Comparison of ENCODE assay signal across 9 mouse cellular contexts in the genomic region with DNA sequence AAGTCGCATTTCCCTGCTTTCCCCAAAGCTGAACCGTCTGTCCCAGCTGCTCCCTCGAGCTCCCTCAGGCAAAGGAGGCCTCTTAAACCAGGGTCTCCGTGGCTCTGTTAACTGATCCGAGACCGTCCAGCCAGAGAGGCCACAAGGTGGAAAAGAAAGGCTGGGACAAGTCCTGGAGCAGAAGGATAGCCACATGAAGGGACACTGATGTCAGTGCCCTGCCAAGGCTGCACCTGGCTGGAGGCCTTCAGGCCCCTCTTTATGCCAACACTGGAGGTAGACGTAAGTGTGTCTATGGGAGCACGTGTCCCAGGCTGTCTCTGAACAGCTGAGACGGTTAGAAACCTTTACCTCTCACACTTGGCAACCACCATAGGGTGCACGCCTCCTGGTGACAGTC. TPM values are rescaled to one million over a fixed set of nuclear protein-coding genes. Genes with fewer than 3 reads are reported as not detected.
DNase-seq lines count a peak whose midpoint lies in the region; ATAC-seq and TF ChIP-seq lines count a peak whose summit lies in the region.
"Had no signal": no experiment of that assay in that cellular context is flagged by ENCODE, and none has a peak within 500 bp of the region (broad histone marks: within the 10 kb centered on the region; RNA-seq: fewer than 3 reads in every experiment).

No protein-coding gene starts in this region.

- H3K27ac ChIP-seq in kidney, postnatal 0 days = peak overlapping the region; percentile 89
- H3K27ac ChIP-seq in intestine, postnatal 0 days (ENCODE audit: low read depth, low read length) = peak overlapping the region; percentile 76; the same call in 1 of the 2 replicates

- ATAC-seq in kidney, postnatal 0 days (replicated peaks; ENCODE audit: low FRiP score, low read depth) = no peak
- no peak for ATAC-seq in intestine, postnatal 0 days

- DNase-seq in cerebellum, adult 18-20 months = peak; percentile 62
- DNase-seq in cerebellum, adult 8-10 months = no peak
- no peak for DNase-seq in kidney, postnatal 0 days (ENCODE audit: low spot score)
- DNase-seq in kidney, adult 11 months = no peak
- DNase-seq in cerebellum, postnatal 14 days = peak; percentile 67 to 70
- no peak for DNase-seq in right cerebral cortex, postnatal 10 days (ENCODE audit: low spot score in 2 of 2)
- no peak for DNase-seq in embryo, embryonic 10.5 days (ENCODE audit: low spot score)
- DNase-seq: kidney, postnatal 4 days had no signal

- no peak overlapping the region for H3K9ac ChIP-seq in kidney, postnatal 0 days (ENCODE audit: low read depth, low read length)
- H3K9ac ChIP-seq in intestine, postnatal 0 days (ENCODE audit: low read depth, low read length) = no peak overlapping the region

- no peaks in the 10 kb centered on the region for H3K9me3 ChIP-seq in kidney, postnatal 0 days (replicated peaks; ENCODE audit: low read length)
- H3K9me3 ChIP-seq in intestine, postnatal 0 days (ENCODE audit: control insufficient read depth) = no peaks in the 10 kb centered on the region

- H3K36me3 ChIP-seq in kidney, postnatal 0 days (ENCODE audit: insufficient read depth, low read length) = no peaks in the 10 kb centered on the region
- H3K36me3 ChIP-seq in intestine, postnatal 0 days (ENCODE audit: control insufficient read depth, insufficient read depth) = peaks cover 22% of the 10 kb centered on the region; the same call in 1 of the 2 replicates

- H3K4me2 ChIP-seq in kidney, postnatal 0 days (ENCODE audit: low read length) = no peak overlapping the region
- no peak overlapping the region for H3K4me2 ChIP-seq in intestine, postnatal 0 days (replicated peaks; ENCODE audit: low read depth)

- no peak for TF ChIP-seq CTCF in kidney, postnatal 0 days (IDR thresholded peaks at IDR 0.05; ENCODE audit: low read depth)
- TF ChIP-seq CTCF in intestine, postnatal 0 days (IDR thresholded peaks at IDR 0.05; ENCODE audit: low read depth) = no peak

- H3K4me3 ChIP-seq in kidney, postnatal 0 days (replicated peaks; ENCODE audit: low read depth, low read length) = no peak overlapping the region
- H3K4me3 ChIP-seq in intestine, postnatal 0 days (ENCODE audit: low read depth, low read length) = no peak overlapping the region

- H3K27me3 ChIP-seq in kidney, postnatal 0 days (ENCODE audit: insufficient read depth, low read length) = no peaks in the 10 kb centered on the region
- H3K27me3 ChIP-seq in intestine, postnatal 0 days (replicated peaks; ENCODE audit: control insufficient read depth, insufficient read depth, low read length) = no peaks in the 10 kb centered on the region

- peaks cover 21% of the 10 kb centered on the region for H3K4me1 ChIP-seq in kidney, postnatal 0 days (replicated peaks; ENCODE audit: insufficient read depth, low read length)
- peaks cover 8% of the 10 kb centered on the region for H3K4me1 ChIP-seq in intestine, postnatal 0 days (replicated peaks; ENCODE audit: control insufficient read depth, insufficient read depth, low read length)

- 53% methylated on average over 10 of the region's 10 CpGs for WGBS in kidney, postnatal 0 days
- 75% methylated on average over 10 of the region's 10 CpGs for WGBS in intestine, postnatal 0 days

RNA-seq across cellular contexts. Expression of a gene that starts 57.1 kb away (rescaled TPM):
- 36.1 and 40.8 TPM in 2 replicates for polyA plus RNA-seq in kidney, postnatal 0 days (2015; fragmentation: Nextera tagmentation; extraction: Ambion mirVana)
- polyA plus RNA-seq in intestine, postnatal 0 days (2015; fragmentation: Nextera tagmentation; extraction: Ambion mirVana) = 44.9 and 49.1 TPM in 2 replicates

Comparison
In these comparisons a context has a peak if more than half of its experiments do, and no peak if none do; other contexts are left out.
1. DNase-seq: peak in cerebellum, adult 18-20 months (2 of 2) and cerebellum, postnatal 14 days (2 of 2); none in cerebellum, adult 8-10 months (single experiment), kidney, postnatal 0 days (single experiment), kidney, adult 11 months (single experiment), right cerebral cortex, postnatal 10 days (0 of 2) and embryo, embryonic 10.5 days (single experiment).